Mouse (Mus musculus): ENCODE measurements around the gene Coa7. TPM values are rescaled to one million over a fixed set of nuclear protein-coding genes. Genes with fewer than 3 reads are reported as not detected.
A peak's percentile ranks its signal among the peaks of the same experiment; 100 is the strongest.

The Coa7 gene
- polyA plus RNA-seq, 1 experiment from 2014 or later = 48.9 TPM

GRCm38 (mm10) chr4:108344631-108345083 is 16.7 kb downstream of the Coa7 start:
- Histone ChIP-seq H3K4me3 (ENCODE audit: control insufficient read depth in 1 of 2, insufficient read depth in 1 of 2, low read depth in 1 of 2, low read length in 2 of 2) (no peak overlapping the region), H3K36me3 (ENCODE audit: control insufficient read depth, insufficient read depth, low read length) (peaks cover 5% of the 10 kb centered on the region; the same call in 1 of the 2 replicates), H3K4me2 (ENCODE audit: low read length) (no peak overlapping the region), H3K9ac (ENCODE audit: low read length) (no peak overlapping the region), H3K9me3 (ENCODE audit: control insufficient read depth, low read length) (no peaks in the 10 kb centered on the region), H3K27ac (replicated peaks in 1 of 2; ENCODE audit: control insufficient read depth in 1 of 2, insufficient read depth in 1 of 2, low read depth in 2 of 2, low read length in 2 of 2) (peak overlapping the region; percentile 6 to 77; a peak in 2 of 4 replicates), H3K27me3 (ENCODE audit: control insufficient read depth, insufficient read depth, low read length) (no peaks in the 10 kb centered on the region), H3K4me1 (ENCODE audit: control insufficient read depth in 2 of 2, insufficient read depth in 2 of 2, low read length in 2 of 2) (peaks cover 12 to 24% of the 10 kb centered on the region in 2 experiments)
- no peak for ATAC-seq (ENCODE audit: insufficient number of reproducible peaks, insufficient read depth, low FRiP score, low read depth)
- 32% methylated on average over 7 of the region's 7 CpGs for WGBS

DNA sequence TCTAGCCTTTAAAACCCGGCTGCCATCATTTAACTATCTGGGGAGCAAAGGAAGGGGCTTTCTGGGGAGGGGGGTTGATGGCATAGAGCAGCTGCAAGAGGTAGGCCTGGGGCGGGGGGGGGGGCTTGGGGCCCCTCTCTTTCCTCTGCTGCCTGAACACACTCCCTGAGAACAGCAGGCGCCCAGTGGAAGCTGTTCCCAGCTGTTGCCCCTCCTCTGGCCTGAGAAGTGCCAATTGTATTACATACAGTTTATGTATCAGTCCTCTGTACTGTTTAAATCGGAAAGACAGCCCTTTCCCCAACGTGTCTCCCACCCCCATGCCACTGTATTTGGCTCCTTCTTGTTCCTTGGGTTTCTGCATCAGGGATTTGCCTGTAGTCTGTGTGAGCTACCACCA is 17.9 kb downstream of the Coa7 start:
- WGBS = 52% methylated on average over 5 of the region's 5 CpGs
- Histone ChIP-seq H3K9me3 (ENCODE audit: control insufficient read depth, low read length) (no peaks in the 10 kb centered on the region), H3K36me3 (ENCODE audit: control insufficient read depth, insufficient read depth, low read length) (no peaks in the 10 kb centered on the region), H3K4me2 (ENCODE audit: low read length) (no peak overlapping the region), H3K27ac (replicated peaks in 1 of 2; ENCODE audit: control insufficient read depth in 1 of 2, insufficient read depth in 1 of 2, low read depth in 2 of 2, low read length in 2 of 2) (no peak overlapping the region), H3K27me3 (ENCODE audit: control insufficient read depth, insufficient read depth, low read length) (no peaks in the 10 kb centered on the region), H3K4me1 (ENCODE audit: control insufficient read depth in 2 of 2, insufficient read depth in 2 of 2, low read length in 2 of 2) (peaks cover 22 to 36% of the 10 kb centered on the region in 2 experiments), H3K4me3 (ENCODE audit: control insufficient read depth in 1 of 2, insufficient read depth in 1 of 2, low read depth in 1 of 2, low read length in 2 of 2) (no peak overlapping the region), H3K9ac (ENCODE audit: low read length) (no peak overlapping the region)
- no peak for ATAC-seq (ENCODE audit: insufficient number of reproducible peaks, insufficient read depth, low FRiP score, low read depth)

DNA sequence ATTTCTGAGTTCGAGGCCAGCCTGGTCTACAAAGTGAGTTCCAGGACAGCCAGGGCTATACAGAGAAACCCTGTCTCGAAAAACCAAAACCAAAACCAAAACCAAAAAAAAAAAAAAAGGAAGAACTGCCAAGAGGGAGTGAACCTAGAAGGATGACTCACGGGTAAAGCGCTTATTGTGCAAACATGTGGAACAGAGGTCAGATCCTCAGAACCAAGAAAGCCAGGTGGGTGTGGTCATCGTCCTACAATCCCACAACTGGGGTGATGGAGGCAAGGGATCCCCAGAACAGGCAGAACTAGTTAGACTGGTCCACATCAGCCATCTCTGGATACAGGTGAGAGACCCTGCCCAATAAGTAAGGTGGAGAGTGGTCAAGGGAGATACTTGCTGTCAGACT is 19.2 kb downstream of the Coa7 start:
- Histone ChIP-seq H3K27ac (replicated peaks in 1 of 2; ENCODE audit: control insufficient read depth in 1 of 2, insufficient read depth in 1 of 2, low read depth in 2 of 2, low read length in 2 of 2) (no peak overlapping the region), H3K4me3 (ENCODE audit: control insufficient read depth in 1 of 2, insufficient read depth in 1 of 2, low read depth in 1 of 2, low read length in 2 of 2) (no peak overlapping the region), H3K4me1 (ENCODE audit: control insufficient read depth in 2 of 2, insufficient read depth in 2 of 2, low read length in 2 of 2) (peaks cover 29 to 42% of the 10 kb centered on the region in 2 experiments), H3K9me3 (ENCODE audit: control insufficient read depth, low read length) (no peaks in the 10 kb centered on the region), H3K36me3 (ENCODE audit: control insufficient read depth, insufficient read depth, low read length) (no peaks in the 10 kb centered on the region), H3K27me3 (ENCODE audit: control insufficient read depth, insufficient read depth, low read length) (no peaks in the 10 kb centered on the region), H3K9ac (ENCODE audit: low read length) (no peak overlapping the region), H3K4me2 (ENCODE audit: low read length) (no peak overlapping the region)
- ATAC-seq (ENCODE audit: insufficient number of reproducible peaks, insufficient read depth, low FRiP score, low read depth) = no peak
- WGBS = 81% methylated on average over 5 of the region's 5 CpGs

DNA sequence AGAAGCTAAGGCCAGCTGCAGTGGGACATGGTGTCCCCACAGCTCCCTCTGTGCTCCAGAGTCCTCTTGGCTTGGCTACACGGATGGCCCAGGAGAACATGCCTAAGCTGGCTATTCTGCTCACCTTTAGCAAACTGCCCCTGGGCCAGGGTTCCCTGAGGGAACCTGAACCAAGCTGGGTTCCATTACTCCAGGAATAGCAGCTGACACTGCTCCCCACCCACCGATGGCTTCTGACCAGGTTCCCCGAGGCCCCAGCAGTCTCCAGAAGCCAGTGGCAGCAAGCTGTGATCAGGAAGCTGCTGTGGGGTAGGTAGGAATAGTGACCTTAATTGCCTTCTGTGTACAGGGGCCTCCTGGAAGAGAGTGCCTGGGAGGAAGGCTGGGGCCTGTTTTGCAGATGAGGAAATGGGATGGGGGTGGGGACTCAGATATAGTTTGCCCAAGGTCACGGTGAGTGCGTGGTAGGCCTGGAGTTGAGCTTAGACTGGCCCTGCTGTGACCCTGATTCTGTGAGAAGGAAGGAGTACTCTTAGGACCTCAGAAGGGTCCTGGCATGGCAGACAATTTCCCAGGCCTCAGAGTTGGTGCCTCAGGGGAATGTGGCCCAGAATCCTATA is 20.4 kb downstream of the Coa7 start:
- Histone ChIP-seq H3K27ac (replicated peaks in 1 of 2; ENCODE audit: control insufficient read depth in 1 of 2, insufficient read depth in 1 of 2, low read depth in 2 of 2, low read length in 2 of 2) (peak overlapping the region; percentile 59 to 84), H3K4me3 (ENCODE audit: control insufficient read depth in 1 of 2, insufficient read depth in 1 of 2, low read depth in 1 of 2, low read length in 2 of 2) (no peak overlapping the region), H3K4me2 (ENCODE audit: low read length) (no peak overlapping the region), H3K4me1 (ENCODE audit: control insufficient read depth in 2 of 2, insufficient read depth in 2 of 2, low read length in 2 of 2) (peaks cover 29 to 42% of the 10 kb centered on the region in 2 experiments), H3K36me3 (ENCODE audit: control insufficient read depth, insufficient read depth, low read length) (no peaks in the 10 kb centered on the region), H3K27me3 (ENCODE audit: control insufficient read depth, insufficient read depth, low read length) (no peaks in the 10 kb centered on the region), H3K9me3 (ENCODE audit: control insufficient read depth, low read length) (no peaks in the 10 kb centered on the region), H3K9ac (ENCODE audit: low read length) (peak overlapping the region; percentile 23; the same call in 1 of the 2 replicates)
- WGBS = 20% methylated on average over 5 of the region's 5 CpGs
- ATAC-seq (ENCODE audit: insufficient number of reproducible peaks, insufficient read depth, low FRiP score, low read depth) = peak; percentile 44; the same call in 1 of the 2 replicates

DNA sequence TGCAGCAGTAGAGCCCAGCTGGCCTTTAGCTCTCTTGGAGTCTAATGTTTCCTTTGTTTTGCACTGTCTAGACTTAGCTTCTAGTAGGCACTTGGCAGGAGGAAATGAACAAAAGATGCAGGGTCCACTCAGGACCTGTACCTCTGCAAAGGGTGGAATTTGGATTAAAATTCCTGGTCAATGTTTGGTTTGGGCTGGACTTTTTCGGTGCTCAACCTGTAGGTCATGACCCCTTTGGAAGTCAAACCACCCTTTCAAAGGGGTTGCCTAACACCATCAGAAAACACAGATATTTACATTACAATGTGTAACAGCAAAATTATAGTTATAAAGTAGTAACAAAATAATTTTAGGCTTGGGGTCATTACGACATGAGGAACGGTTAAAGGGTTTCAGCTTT is 21.1 kb downstream of the Coa7 start:
- Histone ChIP-seq H3K9ac (ENCODE audit: low read length) (no peak overlapping the region), H3K27ac (replicated peaks in 1 of 2; ENCODE audit: control insufficient read depth in 1 of 2, insufficient read depth in 1 of 2, low read depth in 2 of 2, low read length in 2 of 2) (peak overlapping the region; percentile 59 to 84), H3K9me3 (ENCODE audit: control insufficient read depth, low read length) (no peaks in the 10 kb centered on the region), H3K27me3 (ENCODE audit: control insufficient read depth, insufficient read depth, low read length) (no peaks in the 10 kb centered on the region), H3K4me1 (ENCODE audit: control insufficient read depth in 2 of 2, insufficient read depth in 2 of 2, low read length in 2 of 2) (peaks cover 29 to 42% of the 10 kb centered on the region in 2 experiments), H3K36me3 (ENCODE audit: control insufficient read depth, insufficient read depth, low read length) (no peaks in the 10 kb centered on the region), H3K4me3 (ENCODE audit: control insufficient read depth in 1 of 2, insufficient read depth in 1 of 2, low read depth in 1 of 2, low read length in 2 of 2) (no peak overlapping the region), H3K4me2 (ENCODE audit: low read length) (no peak overlapping the region)
- ATAC-seq (ENCODE audit: insufficient number of reproducible peaks, insufficient read depth, low FRiP score, low read depth) = no peak
- 83% methylated on average over 3 of the region's 3 CpGs for WGBS

DNA sequence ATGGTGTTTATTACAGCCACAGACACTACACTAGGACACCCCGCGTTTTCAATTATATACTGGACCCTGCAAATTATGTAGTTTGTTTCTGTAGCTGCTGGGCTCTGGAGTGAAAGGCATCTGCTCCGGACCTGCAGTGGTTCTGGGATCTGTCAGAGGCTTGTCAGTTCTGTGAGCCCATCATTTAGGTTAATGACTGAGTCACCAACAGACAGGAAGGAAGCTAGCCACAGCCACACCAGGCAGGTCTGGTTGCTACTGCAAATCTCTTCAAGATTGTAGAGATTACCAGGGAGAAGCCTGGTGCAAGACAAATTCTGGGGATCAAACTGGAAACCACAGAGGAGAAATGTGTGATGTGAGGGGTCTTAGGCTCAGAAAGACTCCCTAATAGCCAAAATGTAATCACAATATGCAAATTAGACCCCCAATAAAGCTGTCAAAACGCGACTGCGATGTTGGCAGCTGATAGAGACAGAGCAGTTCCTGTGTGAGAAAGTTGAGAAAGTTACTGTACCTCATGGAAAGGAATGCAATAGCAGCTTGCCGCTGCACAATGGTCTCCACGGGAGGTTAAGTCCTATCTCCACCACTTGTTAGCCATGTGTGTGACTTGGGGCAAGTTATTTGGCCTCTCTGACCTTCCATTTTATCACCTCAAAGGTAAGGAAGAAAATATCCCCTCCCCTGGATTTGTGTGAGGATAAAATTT is 22.1 kb downstream of the Coa7 start:
- H3K4me1 ChIP-seq (ENCODE audit: control insufficient read depth in 2 of 2, insufficient read depth in 2 of 2, low read length in 2 of 2) = peaks cover 36 to 46% of the 10 kb centered on the region in 2 experiments
- 19% methylated on average over 8 of the region's 8 CpGs for WGBS

DNA sequence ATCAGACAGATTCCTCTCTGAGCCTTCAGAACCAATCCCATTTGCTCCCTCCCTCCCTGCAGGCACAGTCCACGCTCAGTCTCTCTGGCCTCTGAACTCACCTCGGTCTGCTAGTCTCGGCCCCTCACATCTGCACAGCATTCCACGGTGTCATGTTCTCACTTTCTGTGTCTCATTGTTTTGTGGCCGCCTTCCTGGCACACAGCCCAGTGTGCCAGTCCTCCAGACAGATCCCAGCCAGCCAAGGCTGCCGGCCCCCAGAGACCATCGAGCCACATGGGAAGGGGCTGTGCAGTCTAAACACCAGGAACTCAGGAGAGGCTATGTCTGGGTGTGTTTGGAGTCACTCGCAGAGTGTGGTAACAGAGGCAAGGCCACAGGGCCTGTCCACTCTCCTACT is 22.9 kb downstream of the Coa7 start:
- Histone ChIP-seq H3K9me3 (ENCODE audit: control insufficient read depth, low read length) (no peaks in the 10 kb centered on the region), H3K4me3 (ENCODE audit: control insufficient read depth in 1 of 2, insufficient read depth in 1 of 2, low read depth in 1 of 2, low read length in 2 of 2) (no peak overlapping the region), H3K4me2 (ENCODE audit: low read length) (peak overlapping the region; percentile 22), H3K4me1 (ENCODE audit: control insufficient read depth in 2 of 2, insufficient read depth in 2 of 2, low read length in 2 of 2) (peaks cover 44 to 51% of the 10 kb centered on the region in 2 experiments), H3K27me3 (ENCODE audit: control insufficient read depth, insufficient read depth, low read length) (no peaks in the 10 kb centered on the region), H3K36me3 (ENCODE audit: control insufficient read depth, insufficient read depth, low read length) (no peaks in the 10 kb centered on the region), H3K27ac (replicated peaks in 1 of 2; ENCODE audit: control insufficient read depth in 1 of 2, insufficient read depth in 1 of 2, low read depth in 2 of 2, low read length in 2 of 2) (peak overlapping the region; percentile 84 to 86), H3K9ac (ENCODE audit: low read length) (0 out of 2 replicates have a peak overlapping the region, but pooled peaks have one; percentile 18)
- ATAC-seq (ENCODE audit: insufficient number of reproducible peaks, insufficient read depth, low FRiP score, low read depth) = peak; percentile 74
- WGBS = 3% methylated on average over 8 of the region's 8 CpGs

More for the DNA sequence above, 22.1 kb downstream of the Coa7 start:
- H3K4me3 ChIP-seq (ENCODE audit: control insufficient read depth in 1 of 2, insufficient read depth in 1 of 2, low read depth in 1 of 2, low read length in 2 of 2) = no peak overlapping the region
- no peaks in the 10 kb centered on the region for H3K36me3 ChIP-seq (ENCODE audit: control insufficient read depth, insufficient read depth, low read length)
- H3K9me3 ChIP-seq (ENCODE audit: control insufficient read depth, low read length) = no peaks in the 10 kb centered on the region
- H3K9ac ChIP-seq (ENCODE audit: low read length) = 0 out of 2 replicates have a peak overlapping the region, but pooled peaks have one; percentile 18
- no peaks in the 10 kb centered on the region for H3K27me3 ChIP-seq (ENCODE audit: control insufficient read depth, insufficient read depth, low read length)
- H3K27ac ChIP-seq (replicated peaks in 1 of 2; ENCODE audit: control insufficient read depth in 1 of 2, insufficient read depth in 1 of 2, low read depth in 2 of 2, low read length in 2 of 2) = peak overlapping the region; percentile 84 to 86
- H3K4me2 ChIP-seq (ENCODE audit: low read length) = peak overlapping the region; percentile 22
- no peak for ATAC-seq (ENCODE audit: insufficient number of reproducible peaks, insufficient read depth, low FRiP score, low read depth)

Measured in heart, embryonic 14.5 days (tissue).